Mouse (Mus musculus): ENCODE measurements around the gene Ptger4. TPM values are rescaled to one million over a fixed set of nuclear protein-coding genes. Genes with fewer than 3 reads are reported as not detected.

The Ptger4 gene
- total and polyA plus RNA-seq, 3 experiments, result 4.4 to 6.5 (median 4.7) TPM

DNA sequence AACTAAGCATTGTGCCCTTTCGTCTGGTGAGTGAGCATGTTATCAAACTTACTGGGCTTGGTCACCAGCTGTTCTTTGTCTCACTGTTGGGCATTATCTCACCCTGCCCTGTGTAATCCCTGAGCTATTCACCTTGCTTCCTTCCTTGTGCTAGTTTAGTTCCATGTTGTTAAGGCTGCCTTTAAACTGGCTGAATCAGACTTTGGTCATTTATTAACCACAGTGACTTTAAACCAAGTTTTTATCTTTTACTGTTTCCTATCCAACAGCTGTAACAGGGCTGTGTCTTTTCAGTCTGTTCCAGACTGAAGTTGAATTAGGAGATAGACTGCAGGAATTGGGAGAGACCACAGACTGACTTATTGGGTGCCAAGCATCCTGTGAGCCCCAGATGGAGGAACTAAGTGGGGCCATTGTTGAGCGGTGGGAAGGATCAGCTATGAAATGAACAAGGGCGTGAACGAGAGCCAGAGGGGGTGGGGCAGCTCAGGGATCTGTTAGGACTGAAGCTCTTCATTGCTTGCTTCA, 47.9 kb downstream of the Ptger4 start:
- in situ Hi-C loops (cut with MboI; ENCODE audit: low pct_ligation_motif_present, low pct_unique_long_range_greater_than_20kb, low sequenced_read_pairs), result no loop called here
- Histone ChIP-seq H3K79me2 (replicated peaks; ENCODE audit: control insufficient read depth, extremely low read depth, insufficient read depth, poor library complexity, severe bottlenecking) (peaks cover 14% of the 10 kb centered on the region), H3K27ac (ENCODE audit: insufficient read depth, low read depth) (no peak overlapping the region), H3K4me3 (replicated peaks in 1 of 3; ENCODE audit: low read depth in 2 of 3, low read length in 2 of 3, poor library complexity in 1 of 3) (no peak overlapping the region), H3K36me3 (replicated peaks in 1 of 2; ENCODE audit: control insufficient read depth in 1 of 2, insufficient read depth in 1 of 2, low read length in 1 of 2) (peaks cover 21 to 86% of the 10 kb centered on the region in 2 experiments), H3K9ac (ENCODE audit: insufficient read depth, low read depth) (no peak overlapping the region), H3K9me3 (replicated peaks; ENCODE audit: low read length) (no peaks in the 10 kb centered on the region), H3K4me1 (ENCODE audit: control insufficient read depth in 1 of 2, insufficient read depth in 2 of 2) (peaks cover 0 to 9% of the 10 kb centered on the region in 2 experiments; a peak in 2 of 4 replicates), H3K27me3 (replicated peaks) (no peaks in the 10 kb centered on the region), H3K4me2 (ENCODE audit: insufficient read depth, low read depth, poor library complexity, severe bottlenecking) (no peak overlapping the region)
- TF ChIP-seq CHD1 (IDR thresholded peaks at IDR 0.05; ENCODE audit: low read depth, low read length) (no peak), TBP (conservative IDR thresholded peaks at IDR 0.05; ENCODE audit: low read depth, low read length) (no peak), ZMIZ1 (IDR thresholded peaks at IDR 0.05; ENCODE audit: low read depth, low read length) (no peak), PAX5 (IDR thresholded peaks at IDR 0.05; ENCODE audit: low read length) (no peak), POLR2A (IDR thresholded peaks at IDR 0.05; ENCODE audit: low read depth, low read length) (no peak), EP300 (IDR thresholded peaks at IDR 0.05; ENCODE audit: low read length) (no peak), JUN (IDR thresholded peaks at IDR 0.05; ENCODE audit: insufficient read depth, low read depth, low read length) (no peak), USF2 (conservative IDR thresholded peaks at IDR 0.05; ENCODE audit: low read depth, low read length) (no peak)
- dilution Hi-C loops (cut with MboI; ENCODE audit: extremely low pct_ligation_motif_present, extremely low pct_unique_long_range_greater_than_20kb, low sequenced_read_pairs), result no loop called here
- DNase-seq (ENCODE audit: extremely low read depth), result no peak

DNA sequence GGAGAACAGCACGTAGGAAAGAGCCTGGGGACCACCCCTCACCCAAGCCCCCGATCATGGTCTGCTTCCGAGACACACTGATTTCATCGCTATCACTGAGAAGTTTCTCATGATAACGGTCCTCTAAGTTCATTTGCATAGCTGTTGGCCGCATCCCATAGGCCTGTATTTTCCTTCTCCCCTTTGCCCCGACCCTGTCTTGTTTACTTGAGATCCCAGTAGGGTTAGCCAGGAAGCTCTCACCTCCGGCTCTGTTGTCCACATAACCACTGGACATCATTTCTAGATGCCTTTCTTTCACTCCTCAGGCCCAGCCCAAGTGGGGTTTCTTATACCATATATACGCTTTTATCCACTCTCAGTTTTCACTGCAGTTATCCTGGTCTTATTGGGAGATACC, 49.1 kb downstream of the Ptger4 start:
- dilution Hi-C loops (cut with MboI; ENCODE audit: extremely low pct_ligation_motif_present, extremely low pct_unique_long_range_greater_than_20kb, low sequenced_read_pairs), result no loop called here
- in situ Hi-C loops (cut with MboI; ENCODE audit: low pct_ligation_motif_present, low pct_unique_long_range_greater_than_20kb, low sequenced_read_pairs), result no loop called here
- no peak for DNase-seq (ENCODE audit: extremely low read depth)

More for the DNA sequence above, 49.1 kb downstream of the Ptger4 start:
- Histone ChIP-seq H3K27me3 (replicated peaks) (no peaks in the 10 kb centered on the region), H3K36me3 (replicated peaks in 1 of 2; ENCODE audit: control insufficient read depth in 1 of 2, insufficient read depth in 1 of 2, low read length in 1 of 2) (peaks cover 27 to 90% of the 10 kb centered on the region in 2 experiments), H3K4me1 (ENCODE audit: control insufficient read depth in 1 of 2, insufficient read depth in 2 of 2) (peaks cover 0 to 12% of the 10 kb centered on the region in 2 experiments; a peak in 2 of 4 replicates), H3K27ac (ENCODE audit: insufficient read depth, low read depth) (no peak overlapping the region), H3K79me2 (replicated peaks; ENCODE audit: control insufficient read depth, extremely low read depth, insufficient read depth, poor library complexity, severe bottlenecking) (peaks cover 14% of the 10 kb centered on the region), H3K4me3 (replicated peaks in 1 of 3; ENCODE audit: low read depth in 2 of 3, low read length in 2 of 3, poor library complexity in 1 of 3) (no peak overlapping the region), H3K9ac (ENCODE audit: insufficient read depth, low read depth) (no peak overlapping the region), H3K4me2 (ENCODE audit: insufficient read depth, low read depth, poor library complexity, severe bottlenecking) (no peak overlapping the region), H3K9me3 (replicated peaks; ENCODE audit: low read length) (no peaks in the 10 kb centered on the region)
- no peak for TF ChIP-seq MAFK (IDR thresholded peaks at IDR 0.05; ENCODE audit: insufficient replicate concordance, low read length)
- no peak for TF ChIP-seq HCFC1 (IDR thresholded peaks at IDR 0.05; ENCODE audit: low read depth, low read length)
- no peak for TF ChIP-seq NRF1 (IDR thresholded peaks at IDR 0.05; ENCODE audit: low read depth, low read length)
- TF ChIP-seq JUN (IDR thresholded peaks at IDR 0.05; ENCODE audit: insufficient read depth, low read depth, low read length), result no peak
- no peak for TF ChIP-seq SMC3 (IDR thresholded peaks at IDR 0.05; ENCODE audit: low read depth, low read length)
- TF ChIP-seq KAT2A (IDR thresholded peaks at IDR 0.05; ENCODE audit: insufficient replicate concordance, low read length), result no peak
- no peak for TF ChIP-seq RAD21 (IDR thresholded peaks at IDR 0.05; ENCODE audit: low read depth, low read length)
- TF ChIP-seq ETS1 (conservative IDR thresholded peaks at IDR 0.05; ENCODE audit: low read depth, low read length), result no peak
- no peak for TF ChIP-seq JUND (conservative IDR thresholded peaks at IDR 0.05; ENCODE audit: low read depth, low read length)
- TF ChIP-seq TBP (conservative IDR thresholded peaks at IDR 0.05; ENCODE audit: low read depth, low read length), result no peak
- TF ChIP-seq MAZ (IDR thresholded peaks at IDR 0.05; ENCODE audit: low read depth, low read length), result no peak
- no peak for TF ChIP-seq EP300 (IDR thresholded peaks at IDR 0.05; ENCODE audit: low read length)
- TF ChIP-seq PAX5 (IDR thresholded peaks at IDR 0.05; ENCODE audit: low read length), result no peak
- no peak for TF ChIP-seq POLR2AphosphoS2 (IDR thresholded peaks at IDR 0.05; ENCODE audit: low read depth, low read length)
- no peak for TF ChIP-seq USF2 (conservative IDR thresholded peaks at IDR 0.05; ENCODE audit: low read depth, low read length)
- no peak for TF ChIP-seq POLR2A (IDR thresholded peaks at IDR 0.05; ENCODE audit: low read depth, low read length)
- TF ChIP-seq IRF4 (IDR thresholded peaks at IDR 0.05; ENCODE audit: low read depth, low read length), result no peak
- TF ChIP-seq E2F4 (IDR thresholded peaks at IDR 0.05; ENCODE audit: insufficient replicate concordance, low read depth, low read length), result no peak
- TF ChIP-seq NELFE (IDR thresholded peaks at IDR 0.05; ENCODE audit: low read depth, low read length), result no peak
- no peak for TF ChIP-seq TCF12 (IDR thresholded peaks at IDR 0.05; ENCODE audit: low read depth, low read length)
